Mouse (Mus musculus) lung, postnatal 36 days (tissue): Measurements from ENCODE around the gene Skil.

Experiments
- DNase-seq: peaks from one replicate; pipeline ENCODE4 v3.0.0; 2022; ENCODE audit warnings: mixed read lengths

Skil gene

DNA sequence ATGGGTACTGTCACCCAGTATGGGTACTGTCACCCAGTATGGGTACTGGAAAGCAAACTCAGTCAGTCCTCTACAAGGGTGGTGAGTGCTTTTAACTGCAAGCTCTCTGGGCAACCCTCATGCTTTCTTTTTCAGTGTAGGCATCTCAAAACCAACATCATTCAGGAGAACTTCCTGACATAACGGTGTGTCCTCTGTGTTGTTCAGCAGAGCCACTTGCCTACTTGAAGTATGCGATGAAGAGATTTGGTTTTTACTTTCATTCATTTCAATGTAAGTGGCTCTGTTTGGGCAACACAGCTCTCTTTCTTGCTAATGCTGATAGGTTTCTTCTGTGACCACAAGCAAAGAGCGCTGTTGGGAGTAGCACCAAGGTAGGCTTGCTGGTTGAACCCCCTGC, 9.9 kb upstream of the Skil start:
- no peak for DNase-seq

DNA sequence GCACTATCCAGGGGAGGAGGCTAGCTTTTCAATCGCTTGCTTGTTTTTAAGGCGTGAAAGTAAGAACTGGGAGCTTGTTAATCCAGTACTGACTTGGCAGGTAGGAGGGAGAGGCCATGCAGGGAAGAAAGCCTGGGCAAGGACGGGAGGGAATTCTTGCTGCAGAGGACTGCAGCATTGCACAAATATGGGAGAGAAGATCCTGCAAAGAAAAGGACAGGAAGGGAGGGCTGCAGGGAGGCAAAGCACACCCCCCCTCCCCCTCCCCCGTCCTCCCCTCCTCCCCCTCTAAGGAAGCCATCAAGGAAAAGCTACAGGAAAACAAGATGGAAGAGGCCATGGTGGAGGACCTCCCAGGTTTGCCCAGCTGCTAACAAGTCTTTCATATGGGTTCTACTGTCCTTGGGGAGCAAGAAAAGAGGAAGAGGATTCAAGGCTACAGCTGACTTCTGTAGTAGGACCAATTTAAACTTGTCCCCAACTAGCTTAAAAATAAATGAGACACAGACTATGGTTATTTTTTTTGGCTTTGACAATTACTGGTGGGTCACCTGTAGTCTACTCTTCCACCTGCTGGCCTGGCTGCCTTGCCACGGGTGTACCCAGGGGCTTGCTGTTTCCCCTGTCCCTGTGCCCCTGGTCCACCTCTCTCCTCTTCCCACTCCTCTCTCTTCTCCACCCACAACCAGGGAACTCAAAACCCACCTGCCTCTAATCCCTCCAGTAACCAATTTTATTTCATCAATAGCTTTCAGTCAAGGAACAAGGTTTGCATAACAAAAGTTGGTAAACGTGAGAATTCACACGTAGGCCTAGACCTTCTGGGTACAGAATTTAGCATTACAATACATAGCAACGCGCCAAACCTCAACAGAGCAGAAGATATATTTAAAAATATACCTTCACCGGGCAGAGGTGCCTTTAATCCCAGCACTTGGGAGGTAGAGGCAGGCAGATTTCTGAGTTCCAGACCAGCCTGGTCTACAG, 5.8 kb upstream of the Skil start:
- DNase-seq = no peak

GRCm38 (mm10) chr3:31089956-31090355, 4.9 kb upstream of the Skil start:
- DNase-seq = peak; percentile 58

GRCm38 (mm10) chr3:31093196-31093595, 1.7 kb upstream of the Skil start:
- DNase-seq = no peak

GRCm38 (mm10) chr3:31093627-31094351, 1.1 kb upstream of the Skil start:
- peak; percentile 80 for DNase-seq

DNA sequence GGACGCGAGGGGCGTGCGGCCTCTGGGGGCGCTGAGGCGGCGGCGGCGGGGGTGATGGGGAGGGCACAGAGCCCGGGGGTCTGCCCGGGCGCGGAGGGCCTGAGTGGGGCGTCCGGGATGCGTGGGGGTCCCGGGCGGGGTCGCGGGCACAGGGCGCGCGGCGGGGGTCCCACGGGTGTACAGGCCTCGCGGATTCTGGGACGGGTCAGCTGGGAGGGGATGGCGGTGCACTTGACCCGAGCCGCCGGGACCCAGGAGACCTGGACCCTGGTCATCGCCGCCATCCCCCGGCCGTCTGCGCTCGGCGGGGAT, 277 bp downstream of the Skil start:
- DNase-seq = no peak

GRCm38 (mm10) chr3:31095491-31096154, 765 bp downstream of the Skil start:
- DNase-seq = peak; percentile 66

DNA sequence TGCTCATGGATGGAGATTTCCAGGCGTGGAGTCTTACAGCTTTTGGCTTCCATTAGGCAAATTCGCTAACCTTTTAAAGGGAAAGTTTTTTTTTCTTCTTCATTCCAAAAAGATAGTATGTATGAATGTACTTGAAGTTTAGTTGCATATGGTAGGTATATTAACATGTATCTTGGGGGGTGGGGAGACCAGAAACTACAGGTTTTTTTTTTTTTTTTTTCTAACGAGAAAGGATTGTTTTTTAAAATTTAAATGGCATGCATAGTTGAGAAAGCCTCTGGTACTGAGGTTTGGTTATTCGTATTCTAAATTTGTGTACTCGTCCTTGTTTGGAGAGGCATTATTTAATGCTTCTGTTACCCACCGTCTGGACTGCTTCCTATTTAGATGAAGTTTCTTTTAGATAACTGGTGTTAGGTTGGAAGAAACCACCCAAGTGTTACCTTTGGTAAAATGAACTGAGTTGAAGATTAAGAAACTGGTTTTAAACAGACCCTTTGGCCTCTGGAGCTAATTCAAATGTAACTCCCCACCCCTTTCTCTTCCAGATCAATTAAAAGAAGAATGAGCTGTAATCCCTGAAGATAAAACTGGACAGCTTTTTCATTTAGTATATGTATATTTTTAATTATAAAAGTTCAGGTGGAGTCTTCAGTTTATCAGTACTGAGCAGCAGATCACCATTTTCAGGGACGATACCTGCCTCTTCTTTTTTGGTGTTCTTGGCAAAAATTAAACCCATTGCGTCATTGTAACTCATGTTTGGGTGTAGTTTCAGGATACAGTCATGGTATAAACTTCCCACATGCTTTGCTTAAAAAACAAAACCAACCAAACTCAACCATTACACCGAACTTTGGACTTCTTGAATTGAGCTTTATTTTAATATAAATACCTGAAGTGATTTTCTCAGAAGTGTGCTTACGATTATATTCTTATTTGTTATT, 1.6 kb downstream of the Skil start:
- no peak for DNase-seq

DNA sequence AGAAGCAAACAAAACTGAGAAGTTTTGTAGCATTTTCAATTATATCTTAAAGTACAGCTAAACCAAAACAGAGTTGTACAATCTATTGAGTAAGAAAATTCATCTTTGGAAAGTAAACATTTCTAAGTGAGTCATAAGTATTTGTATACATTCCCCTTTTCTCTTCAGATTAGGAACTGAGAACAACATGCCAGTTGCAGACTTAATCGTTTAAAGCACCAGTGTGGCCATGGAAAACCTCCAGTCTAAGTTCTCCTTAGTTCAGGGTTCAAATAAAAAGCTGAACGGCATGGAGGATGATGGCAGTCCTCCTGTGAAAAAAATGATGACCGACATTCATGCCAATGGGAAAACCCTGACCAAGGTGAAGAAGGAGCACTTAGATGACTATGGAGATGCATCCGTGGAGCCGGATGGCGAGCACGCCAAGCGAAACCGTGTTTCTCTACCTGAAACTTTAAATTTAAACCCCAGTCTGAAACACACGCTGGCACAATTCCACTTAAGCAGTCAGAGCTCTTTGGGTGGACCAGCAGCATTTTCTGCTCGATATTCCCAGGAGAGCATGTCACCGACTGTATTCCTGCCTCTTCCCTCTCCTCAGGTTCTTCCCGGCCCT, 2.4 kb downstream of the Skil start:
- DNase-seq = no peak

GRCm38 (mm10) chr3:31097976-31098375, 3.1 kb downstream of the Skil start:
- no peak for DNase-seq

GRCm38 (mm10) chr3:31098556-31098955, 3.7 kb downstream of the Skil start:
- no peak for DNase-seq

- DNase-seq = no peak
Measured at GRCm38 (mm10) chr3:31100026-31100425, 5.2 kb downstream of the Skil start.

GRCm38 (mm10) chr3:31100802-31101201, 5.9 kb downstream of the Skil start:
- no peak for DNase-seq

- DNase-seq = peak; percentile 66
Measured at GRCm38 (mm10) chr3:31104936-31105335, 10.1 kb downstream of the Skil start.

DNA sequence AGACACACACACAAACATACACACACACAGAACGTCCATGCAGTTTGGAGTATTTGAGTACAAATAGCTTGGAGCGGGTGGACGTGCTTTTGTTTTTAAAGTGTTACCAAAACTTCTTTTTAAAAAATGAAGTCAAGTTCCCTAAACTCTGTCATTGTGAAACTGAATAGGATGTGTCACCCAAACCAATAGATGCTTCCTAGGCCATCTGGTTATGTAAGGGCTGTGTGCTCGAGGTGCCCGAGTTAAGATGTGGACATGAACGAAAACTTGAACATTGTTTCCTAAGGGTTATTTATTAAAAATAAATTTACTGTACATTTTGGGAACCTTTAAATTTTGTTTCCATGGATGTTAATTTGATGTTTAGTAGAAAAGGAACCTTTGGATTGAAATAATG, 11.7 kb downstream of the Skil start:
- DNase-seq = no peak

DNA sequence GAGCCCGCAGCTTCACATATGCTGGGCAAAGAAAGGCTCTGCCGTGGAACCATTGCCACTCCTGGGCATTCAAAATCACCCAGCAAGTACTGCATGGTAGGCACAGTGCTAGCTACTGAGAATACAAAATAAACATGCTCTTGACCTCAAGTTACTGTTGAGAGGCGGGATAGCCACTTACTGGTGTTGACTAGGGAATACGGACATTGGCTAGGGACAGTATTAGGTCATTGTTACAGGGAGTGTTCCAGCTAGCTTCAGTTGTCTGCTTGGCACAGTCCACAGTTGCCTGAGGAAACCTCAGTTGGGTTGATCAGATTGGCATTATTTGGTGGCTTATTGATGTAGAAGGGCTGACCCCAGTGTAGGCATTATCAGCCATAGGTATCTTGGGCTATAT, 12.8 kb downstream of the Skil start:
- peak; percentile 81 for DNase-seq

DNA sequence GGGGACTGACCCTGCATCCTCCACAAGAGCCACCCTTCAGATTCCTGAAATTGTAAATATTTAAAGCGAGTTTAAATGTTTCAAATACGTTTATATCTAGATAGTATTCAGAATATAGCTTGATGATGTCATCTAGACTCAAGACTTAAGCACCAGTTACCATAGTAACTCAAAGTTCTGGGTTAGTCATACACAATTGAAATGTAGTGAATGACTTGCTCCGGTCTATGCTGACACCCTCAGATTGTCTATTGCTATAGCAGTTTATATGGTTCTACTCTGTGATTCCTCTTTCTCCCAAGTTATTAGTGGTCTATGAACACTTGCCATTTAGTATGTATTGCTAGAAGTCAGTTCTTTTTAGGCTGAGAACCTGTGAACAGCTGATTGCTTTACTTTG, 14.2 kb downstream of the Skil start:
- DNase-seq = no peak

DNA sequence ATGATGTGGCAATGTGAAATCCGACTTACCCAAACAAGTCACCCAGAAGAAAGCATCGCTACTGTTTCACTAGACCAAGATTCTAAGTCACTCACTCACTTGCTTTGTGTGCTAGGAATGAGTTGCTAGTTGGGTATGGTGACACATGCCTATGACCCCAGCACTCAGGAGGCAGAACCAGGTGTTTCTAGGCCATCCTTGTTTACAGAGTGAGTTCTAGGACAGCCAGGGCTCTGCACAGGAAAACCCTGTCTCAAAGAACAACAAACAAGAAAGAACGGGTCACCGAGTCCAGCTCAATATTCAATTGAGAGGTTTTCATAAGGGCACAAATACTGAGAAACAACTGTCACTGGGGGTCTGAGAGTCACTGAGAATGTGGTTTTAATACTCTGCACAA, 28.2 kb downstream of the Skil start:
- no peak for DNase-seq

- DNase-seq = no peak
Measured at GRCm38 (mm10) chr3:31126303-31126702, 31.4 kb downstream of the Skil start.

GRCm38 (mm10) chr3:31126848-31127247, 32.0 kb downstream of the Skil start:
- DNase-seq = no peak

DNA sequence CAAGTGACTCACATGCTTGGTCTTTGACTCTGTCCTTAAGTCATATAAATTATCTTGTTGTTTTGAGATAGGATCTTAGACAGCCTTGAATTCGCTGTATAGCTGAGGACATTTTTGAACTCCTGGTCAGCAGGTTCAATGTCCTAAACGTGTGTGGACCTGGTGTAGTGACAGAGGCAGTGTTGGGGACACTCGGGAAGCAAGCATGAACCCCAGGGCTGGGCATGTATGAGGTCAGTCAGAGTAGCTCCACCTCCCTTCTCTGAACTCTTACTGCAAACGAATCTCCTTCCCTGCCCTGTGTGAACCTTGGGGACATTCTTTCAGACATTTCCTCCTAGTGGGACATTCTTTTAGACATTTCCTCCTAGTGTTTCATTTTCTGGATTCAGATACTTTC, 34.9 kb downstream of the Skil start:
- no peak for DNase-seq

DNA sequence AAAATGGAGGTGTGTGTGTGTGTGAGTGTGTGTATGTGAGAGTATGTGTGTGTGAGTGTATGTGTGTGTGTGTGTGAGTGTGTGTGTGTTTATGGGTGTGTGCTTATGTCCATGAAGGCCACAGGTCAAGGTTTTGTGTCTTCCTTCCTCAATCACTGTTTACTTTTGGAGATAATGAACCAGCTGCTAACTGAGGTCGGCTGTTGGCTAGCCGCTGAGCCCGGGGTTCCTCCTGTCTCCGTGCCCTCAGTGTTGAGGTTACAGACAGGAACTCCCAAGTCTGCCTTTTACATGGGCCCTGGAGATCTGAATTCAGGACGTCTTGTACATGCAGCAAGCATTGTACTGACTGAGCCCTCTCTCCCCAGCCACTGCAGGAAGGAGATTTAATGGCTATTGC, 38.8 kb downstream of the Skil start:
- DNase-seq = peak; percentile 28
